Mouse (Mus musculus) G1E (cell line): ENCODE measurements around the gene Cd164. TPM values are rescaled to one million over a fixed set of nuclear protein-coding genes. Genes with fewer than 3 reads are reported as not detected.

ENCODE experiments used
- ATAC-seq: 2 replicates; pipeline ENCODE4 v1.8.0; 2016; ENCODE audit warnings: mild to moderate bottlenecking; ENCODE audit not compliant: insufficient number of reproducible peaks, poor library complexity, low FRiP score, severe bottlenecking; ENCODE audit errors: extremely low read depth
- DNase-seq: peaks from one replicate; pipeline ENCODE4 v3.0.0; 2012; ENCODE audit warnings: low spot score
- H3K27me3 ChIP-seq: 2 replicates; pipeline ENCODE4 v1.6.1; 2012; ENCODE audit warnings: mild to moderate bottlenecking, low read length, inconsistent platforms; ENCODE audit not compliant: insufficient read depth
- H3K36me3 ChIP-seq: replicated peaks from 2 replicates; pipeline ENCODE3; 2012; ENCODE audit warnings: mild to moderate bottlenecking, inconsistent platforms
- H3K4me1 ChIP-seq: 2 replicates; pipeline ENCODE4 v1.6.1; 2012; ENCODE audit warnings: low read depth, low read length, inconsistent platforms, mixed read lengths; ENCODE audit not compliant: insufficient read depth
- H3K4me3 ChIP-seq: 2 replicates; pipeline ENCODE4 v1.5.1; 2012; ENCODE audit warnings: low read depth, mild to moderate bottlenecking, inconsistent platforms, low read length, moderate library complexity, mixed read lengths
- H3K9me3 ChIP-seq: replicated peaks from 2 replicates; pipeline ENCODE4 v1.6.1; 2012; ENCODE audit warnings: inconsistent platforms
- CTCF ChIP-seq: IDR thresholded peaks from 2 replicates; pipeline ENCODE4 v1.5.1; 2012; ENCODE audit warnings: low read depth, low read length, inconsistent platforms, mixed read lengths
- GATA1 ChIP-seq: IDR thresholded peaks from 2 replicates; pipeline ENCODE4 v1.6.1; 2012; ENCODE audit warnings: borderline replicate concordance, low read length, inconsistent platforms, mixed read lengths
- GATA2 ChIP-seq: IDR thresholded peaks from 2 replicates; pipeline ENCODE4 v1.6.1; 2012; ENCODE audit warnings: low read depth, low read length, inconsistent platforms, borderline replicate concordance
- POLR2AphosphoS5 ChIP-seq: IDR thresholded peaks from 2 replicates; pipeline ENCODE4 v1.6.1; 2012; ENCODE audit warnings: low read depth, low read length, inconsistent platforms; ENCODE audit not compliant: insufficient replicate concordance
- TAL1 ChIP-seq: conservative IDR thresholded peaks from 2 replicates; pipeline ENCODE4 v1.6.1; 2012; ENCODE audit warnings: low read depth, low read length, inconsistent platforms, mixed read lengths
- polyA plus RNA-seq: library from polyadenylated mRNA; stranded (reverse); fragments of >175 nt; gene quantifications from 2 replicates; pipeline ENCODE4 v1.2.3, GENCODE M21; 2012
- total RNA-seq, 2 experiments: library from RNA; stranded (forward) in 1 of 2; stranded (reverse) in 1 of 2; fragments of 200-1000 nt in 1 of 2; fragments of >200 nt in 1 of 2; fragmentation: Nextera tagmentation in 1 of 2; gene quantifications; 2 replicates each; pipeline ENCODE4 v1.2.3; 2014 to 2017

Gene Cd164
- total and polyA plus RNA-seq, 3 experiments, result 106 to 156 (median 127) TPM

GRCm38 (mm10) chr10:41476171-41477017 is 42.8 kb upstream of the Cd164 start, which contains the start of gene Mical1:
Gene Mical1, plus strand, starts transcription at chr10:41476314.
- Histone ChIP-seq H3K4me3 (peak within 1 kb of the TSS; percentile 77), H3K36me3 (peaks cover 38% of the 10 kb centered on the region), H3K27me3 (no peaks in the 10 kb centered on the region), H3K4me1 (peaks cover 94% of the 10 kb centered on the region), H3K9me3 (no peaks in the 10 kb centered on the region)
- TF ChIP-seq GATA2, result no peak
- no peak for TF ChIP-seq GATA1
- no peak for TF ChIP-seq TAL1
- TF ChIP-seq POLR2AphosphoS5, result no peak
- TF ChIP-seq CTCF, result no peak
- peak; percentile 77 for DNase-seq
- ATAC-seq, result peak; percentile 46

DNA sequence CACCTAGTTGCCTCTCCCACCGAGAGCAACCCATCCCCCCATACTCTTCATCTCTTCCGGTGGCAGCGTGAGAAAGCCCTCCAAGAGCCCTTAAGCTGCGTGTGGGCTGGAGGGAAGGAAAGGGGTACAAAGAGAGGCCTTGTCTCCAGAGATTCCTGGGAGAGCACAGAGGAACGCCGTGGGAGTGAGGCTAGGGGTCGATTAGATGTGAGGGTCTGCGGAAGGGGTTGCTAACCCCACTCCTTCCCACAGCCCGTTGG is 42.3 kb upstream of the Cd164 start:
- Histone ChIP-seq H3K27me3 (no peaks in the 10 kb centered on the region), H3K4me3 (peak overlapping the region; percentile 77), H3K9me3 (no peaks in the 10 kb centered on the region), H3K36me3 (peaks cover 43% of the 10 kb centered on the region), H3K4me1 (peaks cover 98% of the 10 kb centered on the region)
- no peak for TF ChIP-seq POLR2AphosphoS5
- no peak for TF ChIP-seq GATA2
- no peak for TF ChIP-seq CTCF
- no peak for TF ChIP-seq GATA1
- TF ChIP-seq TAL1, result no peak
- ATAC-seq (no peak), DNase-seq (no peak)

GRCm38 (mm10) chr10:41477278-41478181 is 41.7 kb upstream of the Cd164 start:
- no peak; the same call in 1 of the 2 replicates for ATAC-seq
- TF ChIP-seq GATA2, result no peak
- no peak for TF ChIP-seq GATA1
- no peak for TF ChIP-seq CTCF
- no peak for TF ChIP-seq POLR2AphosphoS5
- no peak for TF ChIP-seq TAL1
- Histone ChIP-seq H3K27me3 (no peaks in the 10 kb centered on the region), H3K9me3 (no peaks in the 10 kb centered on the region), H3K36me3 (peaks cover 49% of the 10 kb centered on the region), H3K4me3 (peak overlapping the region; percentile 77), H3K4me1 (peaks cover 97% of the 10 kb centered on the region)
- peak; percentile 68 for DNase-seq

DNA sequence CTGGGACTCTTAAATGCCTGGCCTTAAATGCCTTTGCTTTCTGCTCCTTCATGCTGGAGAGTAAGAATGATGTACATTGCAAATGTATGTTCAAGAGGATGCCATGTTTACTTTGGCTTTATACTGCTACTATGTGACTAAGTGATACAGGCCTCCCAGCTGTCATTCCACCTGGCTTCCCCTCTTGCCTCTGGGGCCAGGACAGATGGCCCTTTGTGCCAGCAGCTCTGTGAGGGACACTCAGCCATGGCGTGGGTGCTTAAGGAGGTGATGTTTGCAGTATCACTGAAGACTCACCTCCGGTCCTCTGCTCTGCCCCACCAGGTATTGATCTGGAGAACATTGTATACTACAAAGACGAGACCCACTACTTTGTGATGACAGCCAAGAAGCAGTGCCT is 39.3 kb upstream of the Cd164 start:
- no peak overlapping the region for H3K4me3 ChIP-seq
- H3K36me3 ChIP-seq, result peaks cover 73% of the 10 kb centered on the region
- DNase-seq (no peak), ATAC-seq (no peak)
- no peak for TF ChIP-seq GATA1
- no peaks in the 10 kb centered on the region; the same call in 1 of the 2 replicates for H3K27me3 ChIP-seq
- no peaks in the 10 kb centered on the region for H3K9me3 ChIP-seq
- peaks cover 78% of the 10 kb centered on the region for H3K4me1 ChIP-seq

DNA sequence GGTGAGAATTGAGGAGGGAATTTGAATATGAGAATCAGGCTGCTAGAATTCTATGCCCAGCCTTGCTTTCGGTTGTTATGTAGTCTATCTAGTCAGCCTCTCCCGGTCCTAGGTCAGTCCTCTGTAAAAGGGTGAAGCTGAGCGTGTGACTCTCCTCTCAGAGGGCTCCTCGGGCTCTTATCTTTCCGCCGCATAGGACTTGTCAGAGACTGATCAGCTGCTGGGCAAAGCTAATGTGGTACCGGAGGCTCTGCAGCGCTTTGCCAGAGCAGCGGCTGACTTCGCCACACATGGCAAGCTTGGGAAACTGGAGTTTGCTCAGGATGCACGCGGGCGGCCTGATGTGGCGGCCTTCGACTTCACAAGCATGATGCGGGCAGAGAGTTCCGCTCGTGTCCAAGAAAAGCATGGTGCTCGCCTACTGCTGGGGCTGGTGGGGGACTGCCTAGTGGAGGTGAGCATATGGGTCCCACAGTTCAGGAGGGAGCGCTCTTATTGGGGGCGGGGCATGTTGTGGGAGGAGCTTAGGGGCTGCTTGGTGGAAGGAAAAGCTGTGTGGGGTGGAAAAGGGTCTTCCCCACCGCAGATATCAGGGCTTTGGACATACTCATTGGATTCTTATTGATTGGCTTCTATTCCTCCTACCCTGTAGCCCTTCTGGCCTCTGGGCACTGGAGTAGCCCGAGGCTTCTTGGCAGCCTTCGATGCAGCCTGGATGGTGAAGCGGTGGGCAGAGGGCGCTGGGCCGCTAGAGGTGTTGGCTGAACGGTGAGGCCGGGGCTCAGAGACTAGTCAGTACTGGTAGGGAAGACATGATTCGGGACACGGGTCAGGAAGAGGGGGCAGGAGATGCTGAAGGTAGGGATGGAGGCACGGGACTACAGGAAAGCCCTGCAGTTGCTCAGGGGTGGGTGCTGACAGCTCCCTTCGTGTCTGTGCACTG is 38.0 kb upstream of the Cd164 start:
- Histone ChIP-seq H3K4me1 (peaks cover 66% of the 10 kb centered on the region), H3K36me3 (peaks cover 86% of the 10 kb centered on the region), H3K4me3 (peak overlapping the region; percentile 36; the same call in 1 of the 2 replicates), H3K9me3 (no peaks in the 10 kb centered on the region), H3K27me3 (no peaks in the 10 kb centered on the region; the same call in 1 of the 2 replicates)
- TF ChIP-seq TAL1 (no peak), POLR2AphosphoS5 (no peak), GATA1 (no peak), CTCF (no peak), GATA2 (no peak)
- DNase-seq (peak; percentile 47), ATAC-seq (peak; percentile 46; the same call in 1 of the 2 replicates)
